10 mouse cellular contexts compared by ENCODE assay signal in genomic region chr17:49867321-49868137, GRCm38 (mm10).
DNase-seq lines count a peak whose midpoint lies in the region; ATAC-seq and TF ChIP-seq lines count a peak whose summit lies in the region.
"Had no signal": no experiment of that assay in that cellular context is flagged by ENCODE, and none has a peak within 500 bp of the region (broad histone marks: within the 10 kb centered on the region; RNA-seq: fewer than 3 reads in every experiment).

No protein-coding gene starts in this region.

- WGBS in forebrain, embryonic 13.5 days, result 15% methylated on average over 13 of the region's 13 CpGs
- WGBS in forebrain, embryonic 11.5 days, result 26% methylated on average over 13 of the region's 13 CpGs
- 25% methylated on average over 13 of the region's 13 CpGs for WGBS in lung, embryonic 16.5 days
- 7% methylated on average over 13 of the region's 13 CpGs for WGBS in forebrain, postnatal 0 days
- WGBS in midbrain, embryonic 16.5 days, result 14% methylated on average over 13 of the region's 13 CpGs

- peak; percentile 26; the same call in 1 of the 2 replicates for TF ChIP-seq CTCF in forebrain, postnatal 0 days (IDR thresholded peaks at IDR 0.05; ENCODE audit: low read depth)

- H3K4me3 ChIP-seq in forebrain, embryonic 13.5 days, result no peak overlapping the region
- no peak overlapping the region for H3K4me3 ChIP-seq in forebrain, embryonic 11.5 days (ENCODE audit: low read depth, low read length)
- no peak overlapping the region for H3K4me3 ChIP-seq in lung, embryonic 16.5 days (ENCODE audit: low read length)
- H3K4me3 ChIP-seq in forebrain, postnatal 0 days (ENCODE audit: low read depth, low read length), result no peak overlapping the region
- no peak overlapping the region for H3K4me3 ChIP-seq in midbrain, embryonic 16.5 days (ENCODE audit: low read depth, low read length)

- DNase-seq in forebrain, embryonic 11.5 days (ENCODE audit: low spot score), result no peak
- DNase-seq in lung, postnatal 10 days, result no peak
- DNase-seq in forebrain, postnatal 0 days, result peak; percentile 87
- no peak for DNase-seq in thymus, adult 18-20 months
- no peak for DNase-seq in spleen, postnatal 10 days (ENCODE audit: low spot score in 2 of 2)
- DNase-seq: heart, postnatal 14 days had no signal

- no peaks in the 10 kb centered on the region for H3K9me3 ChIP-seq in forebrain, embryonic 13.5 days (replicated peaks)
- no peaks in the 10 kb centered on the region for H3K9me3 ChIP-seq in forebrain, embryonic 11.5 days (ENCODE audit: control insufficient read depth, low read length)
- H3K9me3 ChIP-seq in lung, embryonic 16.5 days (ENCODE audit: control insufficient read depth, low read length), result no peaks in the 10 kb centered on the region
- no peaks in the 10 kb centered on the region for H3K9me3 ChIP-seq in forebrain, postnatal 0 days (ENCODE audit: low read length)
- no peaks in the 10 kb centered on the region for H3K9me3 ChIP-seq in midbrain, embryonic 16.5 days (replicated peaks; ENCODE audit: control insufficient read depth, low read length, poor library complexity, severe bottlenecking)

- H3K27ac ChIP-seq in forebrain, embryonic 13.5 days, result peak overlapping the region; percentile 89
- no peak overlapping the region for H3K27ac ChIP-seq in forebrain, embryonic 11.5 days (ENCODE audit: low read depth, low read length)
- H3K27ac ChIP-seq in lung, embryonic 16.5 days (ENCODE audit: low read length), result no peak overlapping the region; the same call in 1 of the 2 replicates
- H3K27ac ChIP-seq in forebrain, postnatal 0 days (ENCODE audit: low read depth, low read length), result peak overlapping the region; percentile 89
- peak overlapping the region; percentile 39 for H3K27ac ChIP-seq in midbrain, embryonic 16.5 days (ENCODE audit: low read length)
- H3K27ac ChIP-seq: kidney, postnatal 0 days had no signal

- ATAC-seq in forebrain, embryonic 13.5 days, result peak; percentile 78
- no peak for ATAC-seq in forebrain, embryonic 11.5 days (replicated peaks; ENCODE audit: low FRiP score)
- ATAC-seq in lung, embryonic 16.5 days (ENCODE audit: low read depth), result peak; percentile 78
- ATAC-seq in forebrain, postnatal 0 days, result peak; percentile 82
- ATAC-seq in midbrain, embryonic 16.5 days, result no peak; the same call in 1 of the 2 replicates

- no peaks in the 10 kb centered on the region for H3K27me3 ChIP-seq in forebrain, embryonic 13.5 days
- no peaks in the 10 kb centered on the region for H3K27me3 ChIP-seq in forebrain, embryonic 11.5 days (ENCODE audit: control insufficient read depth, insufficient read depth, low read length)
- no peaks in the 10 kb centered on the region for H3K27me3 ChIP-seq in lung, embryonic 16.5 days (ENCODE audit: control insufficient read depth, insufficient read depth, low read depth, low read length)
- no peaks in the 10 kb centered on the region for H3K27me3 ChIP-seq in forebrain, postnatal 0 days (ENCODE audit: insufficient read depth, low read length)
- no peaks in the 10 kb centered on the region for H3K27me3 ChIP-seq in midbrain, embryonic 16.5 days (ENCODE audit: control insufficient read depth, insufficient read depth, low read depth, low read length)

- peaks cover 30% of the 10 kb centered on the region for H3K4me1 ChIP-seq in forebrain, embryonic 13.5 days
- peaks cover 3% of the 10 kb centered on the region for H3K4me1 ChIP-seq in forebrain, embryonic 11.5 days (replicated peaks; ENCODE audit: control insufficient read depth, insufficient read depth, low read length)
- peaks cover 18% of the 10 kb centered on the region for H3K4me1 ChIP-seq in lung, embryonic 16.5 days (replicated peaks; ENCODE audit: control insufficient read depth, insufficient read depth, low read length)
- H3K4me1 ChIP-seq in forebrain, postnatal 0 days (ENCODE audit: insufficient read depth), result peaks cover 21% of the 10 kb centered on the region
- peaks cover 23% of the 10 kb centered on the region for H3K4me1 ChIP-seq in midbrain, embryonic 16.5 days (ENCODE audit: control insufficient read depth, insufficient read depth, low read length)

- H3K4me2 ChIP-seq in forebrain, embryonic 13.5 days, result peak overlapping the region; percentile 22
- H3K4me2 ChIP-seq in forebrain, embryonic 11.5 days (ENCODE audit: low read depth, low read length, severe bottlenecking), result no peak overlapping the region
- no peak overlapping the region for H3K4me2 ChIP-seq in lung, embryonic 16.5 days (ENCODE audit: low read depth, low read length)
- no peak overlapping the region; the same call in 1 of the 2 replicates for H3K4me2 ChIP-seq in forebrain, postnatal 0 days (ENCODE audit: low read depth)
- H3K4me2 ChIP-seq in midbrain, embryonic 16.5 days (ENCODE audit: low read length), result no peak overlapping the region

- peak overlapping the region; percentile 38; the same call in 1 of the 2 replicates for H3K9ac ChIP-seq in forebrain, embryonic 13.5 days
- H3K9ac ChIP-seq in forebrain, embryonic 11.5 days (ENCODE audit: low read length), result no peak overlapping the region
- no peak overlapping the region for H3K9ac ChIP-seq in lung, embryonic 16.5 days (ENCODE audit: low read length)
- no peak overlapping the region for H3K9ac ChIP-seq in forebrain, postnatal 0 days
- H3K9ac ChIP-seq in midbrain, embryonic 16.5 days (ENCODE audit: low read depth, low read length), result peak overlapping the region; percentile 39; the same call in 1 of the 2 replicates

- no peaks in the 10 kb centered on the region for H3K36me3 ChIP-seq in forebrain, embryonic 13.5 days (ENCODE audit: poor library complexity, severe bottlenecking)
- no peaks in the 10 kb centered on the region for H3K36me3 ChIP-seq in forebrain, embryonic 11.5 days (ENCODE audit: control insufficient read depth, insufficient read depth, low read length)
- no peaks in the 10 kb centered on the region for H3K36me3 ChIP-seq in lung, embryonic 16.5 days (ENCODE audit: control insufficient read depth, insufficient read depth, low read length)
- H3K36me3 ChIP-seq in forebrain, postnatal 0 days (ENCODE audit: insufficient read depth), result no peaks in the 10 kb centered on the region
- no peaks in the 10 kb centered on the region for H3K36me3 ChIP-seq in midbrain, embryonic 16.5 days (ENCODE audit: control insufficient read depth, insufficient read depth, low read length)

Comparison
In these comparisons a context has a peak if more than half of its experiments do, and no peak if none do; other contexts are left out.
1. ATAC-seq: peak in forebrain, embryonic 13.5 days (single experiment), lung, embryonic 16.5 days (single experiment) and forebrain, postnatal 0 days (single experiment); none in forebrain, embryonic 11.5 days (single experiment) and midbrain, embryonic 16.5 days (single experiment).
2. H3K27ac ChIP-seq: peak in forebrain, embryonic 13.5 days (single experiment), forebrain, postnatal 0 days (single experiment) and midbrain, embryonic 16.5 days (single experiment); none in forebrain, embryonic 11.5 days (single experiment) and lung, embryonic 16.5 days (single experiment).
3. H3K9ac ChIP-seq: peak in forebrain, embryonic 13.5 days (single experiment) and midbrain, embryonic 16.5 days (single experiment); none in forebrain, embryonic 11.5 days (single experiment), lung, embryonic 16.5 days (single experiment) and forebrain, postnatal 0 days (single experiment).